Mouse (Mus musculus) thymus, adult 2 months (tissue): Measurements from ENCODE around the gene Siglecg.

Experiments
- CTCF ChIP-seq: fragments of 200-500 bp; IDR thresholded peaks from 2 replicates; pipeline ENCODE4 v1.5.1; 2012; ENCODE audit warnings: mild to moderate bottlenecking, control low read depth, low read length, moderate library complexity, borderline replicate concordance; ENCODE audit not compliant: control insufficient read depth, poor library complexity, insufficient read depth; ENCODE audit errors: extremely low read depth
- POLR2A ChIP-seq: fragments of 200-500 bp; IDR thresholded peaks from 2 replicates; pipeline ENCODE4 v1.6.1; 2012; ENCODE audit warnings: mild to moderate bottlenecking, low read length, control low read depth, moderate library complexity; ENCODE audit not compliant: control insufficient read depth, poor library complexity, insufficient read depth; ENCODE audit errors: extremely low read depth

DNA sequence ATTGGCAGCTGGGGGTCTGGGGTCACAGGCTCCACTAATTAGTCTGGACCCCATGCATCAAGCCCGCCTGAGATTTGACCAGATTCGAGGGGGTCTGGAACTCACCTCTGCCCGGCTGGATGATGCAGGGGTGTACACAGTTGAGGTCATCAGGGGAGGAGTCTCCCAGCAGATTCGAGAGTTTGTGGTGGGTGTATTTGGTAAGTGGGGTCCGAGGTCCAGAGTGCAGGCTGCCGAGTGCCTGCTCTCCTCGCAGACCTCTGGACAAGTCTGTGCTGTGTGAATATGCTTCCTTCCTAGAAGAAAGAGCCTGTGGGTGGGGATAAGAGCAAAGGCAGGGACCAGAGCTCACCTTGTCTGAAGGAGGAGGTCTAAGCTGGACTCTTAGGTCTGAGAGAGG, 56.0 kb downstream of the Siglecg start:
- no peak for TF ChIP-seq CTCF
- TF ChIP-seq POLR2A, result no peak
